Mouse (Mus musculus): Measurements from ENCODE around the gene Kmt2d.

DNA sequence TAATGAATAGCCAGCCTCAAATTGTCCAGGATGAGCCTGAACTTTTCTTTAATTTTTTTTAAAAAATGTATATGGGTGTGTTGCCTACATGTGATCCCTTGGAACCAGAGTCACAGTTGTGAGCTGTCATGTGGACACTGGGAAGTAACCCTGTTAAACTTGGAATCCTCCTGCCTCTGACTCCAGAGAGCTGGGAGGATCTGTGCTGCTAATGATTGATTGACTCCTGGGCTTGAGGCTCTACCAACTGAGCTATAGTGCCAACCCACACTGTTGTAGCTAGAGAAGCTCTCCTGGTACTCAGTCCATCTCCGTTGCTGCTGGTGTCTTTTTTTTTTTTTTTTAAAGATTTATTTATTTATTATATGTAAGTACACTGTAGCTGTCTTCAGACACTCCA is 13.1 kb upstream of the Kmt2d start:
- no peak for TF ChIP-seq CTCF (conservative IDR thresholded peaks at IDR 0.05; ENCODE audit: low read length)
- no peak for TF ChIP-seq POU5F1 (IDR thresholded peaks at IDR 0.05; ENCODE audit: borderline replicate concordance, low read length)
